Mouse (Mus musculus) brain, embryonic 14.5 days (tissue): ENCODE measurements around the gene Bace1. TPM values are rescaled to one million over a fixed set of nuclear protein-coding genes. Genes with fewer than 3 reads are reported as not detected.

Source experiments
- DNase-seq: peaks from one replicate; pipeline ENCODE4 v3.0.0-alpha.2; 2011; ENCODE audit warnings: low read depth
- CTCF ChIP-seq: fragments of 200-500 bp; IDR thresholded peaks from 2 replicates; pipeline ENCODE4 v1.5.1; 2012; ENCODE audit warnings: inconsistent platforms, mild to moderate bottlenecking, moderate library complexity, borderline replicate concordance; ENCODE audit not compliant: insufficient read depth, insufficient read length; ENCODE audit errors: extremely low read depth
- POLR2A ChIP-seq: fragments of 200-500 bp; IDR thresholded peaks from 2 replicates; pipeline ENCODE4 v1.6.1; 2012; ENCODE audit warnings: mild to moderate bottlenecking, inconsistent platforms, borderline replicate concordance; ENCODE audit not compliant: poor library complexity, insufficient read depth, insufficient read length, severe bottlenecking; ENCODE audit errors: extremely low read depth
- polyA plus RNA-seq: library from polyadenylated mRNA; depleted of rRNA; stranded (reverse); fragments of >200 nt; gene quantifications from 2 replicates; pipeline ENCODE4 v1.2.3, GENCODE M21; 2012; rRNA removed

The Bace1 gene
- polyA plus RNA-seq: 39.2 and 52.9 TPM in 2 replicates

DNA sequence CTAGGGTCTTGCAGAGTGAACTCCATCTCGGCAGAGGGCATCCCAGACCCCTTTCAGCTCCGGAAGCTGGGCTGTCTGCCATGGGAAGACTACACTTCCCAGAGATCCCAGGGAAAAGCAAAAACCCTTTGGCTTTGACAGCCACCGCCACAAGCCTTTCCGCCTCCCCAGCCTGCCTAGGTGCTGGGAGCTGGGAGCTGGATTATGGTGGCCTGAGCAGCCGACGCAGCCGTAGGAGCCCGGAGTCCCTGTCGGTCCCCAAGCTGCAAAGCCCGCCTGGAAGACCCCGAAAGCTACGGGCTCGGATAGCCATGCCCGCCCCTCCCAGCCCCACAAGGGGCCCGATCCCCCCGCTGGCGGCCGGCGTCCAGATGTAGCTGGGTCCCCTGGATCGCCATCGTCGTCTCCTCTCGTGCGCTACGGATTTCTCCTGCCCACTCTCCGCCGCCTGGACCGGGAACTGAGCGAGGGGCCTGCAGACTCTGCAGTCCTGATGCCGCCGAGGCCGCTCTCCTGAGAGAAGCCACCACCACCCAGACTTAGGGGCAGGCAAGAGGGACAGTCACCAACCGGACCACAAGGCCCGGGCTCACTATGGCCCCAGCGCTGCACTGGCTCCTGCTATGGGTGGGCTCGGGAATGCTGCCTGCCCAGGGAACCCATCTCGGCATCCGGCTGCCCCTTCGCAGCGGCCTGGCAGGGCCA lies at the start of gene Bace1:
Gene Bace1, plus strand, starts transcription at position 147 of the 705 bp plus-strand sequence.
- peak; percentile 48; the same call in 1 of the 2 replicates for TF ChIP-seq CTCF
- 0 out of 2 replicates have a peak, but pooled peaks have one; percentile 30 for TF ChIP-seq POLR2A

DNA sequence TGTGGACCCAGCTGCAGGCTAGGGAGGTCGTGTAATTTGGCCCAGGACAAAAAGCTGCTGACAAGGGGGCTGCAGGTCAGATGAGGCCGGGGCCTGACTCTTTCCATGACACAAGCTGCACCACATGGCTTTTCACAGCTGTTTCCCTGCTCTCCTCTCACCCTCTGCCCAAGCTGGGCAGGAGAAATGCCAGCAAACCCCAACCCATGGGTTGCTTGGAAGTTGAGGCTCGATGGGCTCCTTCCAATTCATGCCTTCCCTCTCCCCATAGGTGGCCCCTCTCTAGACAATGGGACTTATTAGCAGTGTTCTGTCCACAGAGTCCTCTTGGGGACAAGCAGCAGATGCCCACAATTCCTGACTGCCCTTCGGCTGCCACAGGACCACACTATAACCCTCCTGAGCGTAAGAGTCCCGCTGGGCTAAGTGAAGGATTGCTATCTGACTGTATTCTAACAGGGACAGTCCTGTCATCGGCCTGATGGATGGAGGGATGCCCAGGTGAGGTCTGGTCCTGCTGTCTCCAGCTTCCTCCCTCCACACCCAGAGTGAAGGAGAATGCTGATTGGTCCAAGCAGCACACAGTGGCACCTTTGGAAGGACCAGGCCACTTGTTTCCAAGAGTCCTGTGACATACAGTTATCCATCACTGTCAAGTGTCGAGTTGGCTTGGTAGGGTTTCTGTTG lies 46.8 kb upstream of the Bace1 start:
- DNase-seq: no peak
- TF ChIP-seq CTCF: no peak
- TF ChIP-seq POLR2A: no peak

More for the DNA sequence above, at the start of gene Bace1:
- peak; percentile 98 for DNase-seq

DNA sequence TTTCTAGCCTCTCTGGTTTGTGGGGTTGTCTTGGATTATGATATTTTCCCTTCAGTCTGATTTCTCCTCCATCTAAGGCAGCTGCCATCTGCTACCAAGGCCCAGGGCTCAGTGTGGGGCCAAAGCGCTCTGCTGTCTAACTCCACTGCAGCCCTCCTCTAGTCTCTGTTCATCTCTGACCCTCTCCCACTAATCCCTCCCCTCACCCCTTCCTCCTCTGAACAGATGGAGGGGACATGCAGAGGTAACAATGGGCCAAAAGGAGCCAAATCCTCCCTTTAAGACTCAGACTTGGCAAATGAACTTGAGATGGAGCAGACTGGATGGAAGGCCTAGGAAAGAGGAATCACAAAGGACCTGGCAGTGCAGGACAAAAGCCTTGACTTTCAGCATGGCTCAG lies 46.1 kb upstream of the Bace1 start:
- peak; percentile 51 for DNase-seq
- TF ChIP-seq POLR2A (no peak), CTCF (no peak)

DNA sequence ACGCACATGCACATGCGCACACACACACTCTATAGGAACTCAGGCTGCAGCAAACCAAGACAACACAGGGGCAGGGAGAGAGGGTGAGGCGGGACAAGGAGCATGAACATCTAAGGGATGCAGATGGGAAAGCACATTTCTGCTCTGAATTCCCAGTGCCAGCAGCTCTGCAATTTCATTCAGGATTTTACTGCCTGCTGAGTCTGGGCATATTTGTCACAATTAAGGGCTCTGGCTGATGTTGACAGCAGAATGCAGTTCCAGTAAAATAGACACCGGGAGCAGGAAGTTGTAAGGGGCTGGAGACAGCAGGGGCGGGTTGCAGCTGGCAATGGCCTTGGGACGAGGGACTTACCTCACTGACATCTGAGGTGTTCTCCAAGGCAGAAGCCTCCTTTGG lies 44.7 kb upstream of the Bace1 start:
- no peak for DNase-seq
- TF ChIP-seq CTCF: no peak

DNA sequence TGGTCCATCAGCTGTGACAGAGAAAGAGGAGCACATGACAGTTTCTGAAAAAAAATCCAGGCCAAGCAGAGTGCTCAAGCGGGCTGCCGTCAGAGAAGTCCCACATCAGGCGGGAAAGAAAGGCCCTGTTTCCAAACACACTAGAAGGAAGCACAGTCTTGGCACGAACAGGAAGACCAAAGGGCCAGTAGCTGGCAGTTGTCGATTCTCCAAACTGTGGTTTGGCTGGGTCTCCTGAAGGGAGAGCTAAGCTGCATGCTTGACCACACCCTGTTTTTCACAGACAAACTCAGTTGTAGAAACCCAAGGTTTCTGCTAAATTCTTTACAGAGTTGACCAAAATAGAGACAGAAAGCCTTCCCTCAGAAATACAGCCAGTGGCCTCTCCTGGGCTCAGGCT lies 42.7 kb upstream of the Bace1 start:
- TF ChIP-seq CTCF (no peak), POLR2A (no peak)

DNA sequence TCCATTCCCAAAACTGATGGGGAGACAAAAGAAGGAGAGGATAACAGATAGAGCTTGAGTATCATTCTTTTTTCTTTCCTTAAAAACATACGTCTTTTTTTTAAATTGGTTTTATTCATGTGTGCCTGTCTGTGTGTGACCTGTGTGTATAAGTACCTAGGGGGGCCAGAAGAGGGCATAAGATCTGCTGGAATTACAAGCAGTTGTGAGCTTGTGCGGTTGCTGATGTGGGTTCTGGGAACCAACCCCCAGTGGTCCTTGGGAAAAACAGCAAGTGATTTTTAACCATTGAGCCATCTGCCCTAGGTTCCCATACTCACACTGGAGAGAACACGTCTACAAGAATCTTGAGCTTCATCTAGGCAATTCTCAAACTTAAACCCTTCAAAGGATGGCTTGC lies 41.1 kb upstream of the Bace1 start:
- TF ChIP-seq CTCF (no peak; the same call in 1 of the 2 replicates), POLR2A (no peak)
- no peak for DNase-seq

More for the DNA sequence above, 42.7 kb upstream of the Bace1 start:
- no peak for DNase-seq

DNA sequence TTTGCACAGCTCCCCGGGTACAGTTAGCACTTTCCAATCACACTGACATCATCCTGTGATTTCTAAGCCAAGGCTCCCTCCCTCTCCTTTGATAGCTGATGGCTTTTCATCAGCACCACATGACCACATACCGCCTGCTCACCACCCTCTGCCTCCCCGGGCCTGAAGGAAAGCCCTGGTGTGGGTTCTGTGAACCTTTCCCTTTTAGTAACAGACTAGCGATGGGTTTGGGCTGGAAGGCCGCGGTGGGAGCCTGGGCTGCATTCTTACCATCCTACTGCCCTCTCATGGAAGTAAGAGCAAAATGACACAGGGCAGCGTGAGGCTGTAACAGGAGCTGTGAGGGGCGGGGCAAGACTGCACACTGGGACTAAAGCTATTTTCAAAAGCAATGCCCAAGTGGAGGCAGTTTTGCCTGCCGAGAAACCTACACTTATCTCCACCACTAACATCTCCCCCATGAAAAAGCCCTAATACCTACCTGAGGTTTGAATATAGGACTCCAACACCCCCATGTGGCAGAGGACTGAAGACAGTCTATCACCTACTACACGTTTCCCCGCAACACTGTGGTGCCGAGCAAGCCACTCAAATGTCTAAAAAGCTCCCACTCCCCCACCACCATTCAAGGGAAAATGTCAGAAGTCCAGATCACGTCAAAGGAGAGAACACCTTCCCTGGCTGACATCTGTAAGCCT lies 39.8 kb upstream of the Bace1 start:
- peak; percentile 86 for DNase-seq
- TF ChIP-seq CTCF (peak; percentile 46; the same call in 1 of the 2 replicates), POLR2A (no peak)

DNA sequence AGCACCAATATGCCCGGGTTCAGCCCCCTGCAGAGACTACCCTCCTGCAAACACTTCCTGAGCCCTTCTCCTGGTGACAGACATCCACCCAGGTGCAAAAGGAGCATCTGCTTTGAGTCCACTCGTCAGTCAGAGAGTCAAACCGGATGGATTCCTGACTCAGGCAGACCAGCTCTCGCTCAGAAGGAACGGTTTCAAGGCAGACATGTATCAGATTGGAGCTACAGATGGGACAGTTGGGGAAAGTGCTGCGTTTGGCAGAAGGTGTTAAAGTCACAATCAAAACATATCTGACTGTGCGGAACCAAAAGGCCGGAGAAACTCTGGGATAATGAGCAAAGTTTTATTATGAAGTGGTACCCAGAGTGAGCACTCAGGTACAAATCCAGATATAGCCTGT lies 39.0 kb upstream of the Bace1 start:
- DNase-seq: peak; percentile 71
- no peak for TF ChIP-seq POLR2A
- no peak for TF ChIP-seq CTCF

DNA sequence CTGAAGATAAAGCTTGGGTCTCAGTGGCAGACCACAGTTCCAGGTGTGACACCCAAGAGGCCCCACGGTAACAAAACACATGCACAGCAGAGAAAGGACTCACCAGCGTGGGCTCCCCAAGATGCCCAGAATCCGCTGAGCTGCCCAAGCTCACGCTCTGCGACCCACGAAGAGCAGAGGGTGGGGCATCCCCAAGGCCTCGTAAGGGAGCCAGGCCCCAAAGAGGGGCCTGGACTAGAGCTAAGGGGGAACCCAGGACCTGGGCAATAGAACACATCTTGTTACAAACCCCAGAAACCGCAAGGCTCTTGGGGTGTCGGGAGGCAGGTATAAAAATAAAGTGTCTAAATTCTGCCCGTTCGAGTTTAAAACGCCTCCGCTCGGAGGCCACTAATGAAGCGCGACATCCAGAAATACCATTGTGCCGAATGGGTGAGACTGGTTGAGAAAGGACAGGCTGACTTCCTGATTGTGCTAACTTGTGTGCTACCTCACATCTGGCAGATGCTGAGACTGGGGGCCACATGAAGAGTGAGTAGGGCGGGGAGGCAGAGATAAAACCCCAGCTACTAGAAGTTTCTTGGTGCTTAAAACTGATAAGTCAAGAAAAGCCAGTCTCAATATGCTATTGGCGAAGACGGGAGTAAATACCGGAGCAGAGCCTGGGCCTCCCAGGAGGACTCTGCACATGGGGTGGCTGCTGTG lies 35.2 kb upstream of the Bace1 start:
- TF ChIP-seq POLR2A (no peak), CTCF (no peak)
- no peak for DNase-seq

DNA sequence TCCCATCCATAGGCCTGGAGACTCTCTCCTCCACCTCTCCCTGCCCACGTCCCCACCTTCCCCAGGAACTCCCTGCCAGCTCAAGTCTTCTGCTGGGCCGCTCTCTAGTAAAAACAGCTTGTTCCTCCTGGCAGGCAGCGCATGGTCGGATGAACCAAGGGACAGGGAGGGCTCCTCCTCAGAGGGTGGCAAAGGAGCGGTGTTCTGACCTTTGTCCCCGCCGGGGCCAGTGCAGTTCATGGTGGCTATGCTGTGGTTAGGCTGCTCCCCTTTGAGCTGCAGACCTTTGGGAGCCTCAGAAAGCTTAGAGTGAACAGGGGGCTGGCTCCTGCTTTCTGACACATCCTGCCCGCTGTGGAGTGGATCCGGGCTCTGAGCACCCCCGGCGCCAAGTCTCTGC lies 31.5 kb upstream of the Bace1 start:
- TF ChIP-seq POLR2A: no peak
- DNase-seq: no peak

DNA sequence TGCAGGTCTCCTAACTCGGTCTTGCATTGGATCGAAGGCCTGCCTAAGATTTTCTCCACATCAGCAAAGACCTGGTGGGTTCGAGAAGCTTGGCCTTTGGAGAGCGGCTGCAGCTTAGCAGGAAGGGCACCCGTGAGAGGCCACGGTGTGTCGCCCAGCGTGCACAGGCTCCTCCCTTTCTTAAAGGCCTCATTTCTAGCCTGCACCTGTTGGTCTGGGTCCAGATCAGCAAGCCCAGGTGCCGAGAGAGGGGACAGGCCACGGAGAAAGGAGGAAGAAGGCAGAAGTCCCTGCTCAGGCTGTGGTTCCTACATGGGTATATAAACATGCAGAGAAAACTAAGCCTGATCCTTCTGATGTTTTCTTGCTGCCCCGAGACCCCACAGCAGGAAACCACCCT lies 31.0 kb upstream of the Bace1 start:
- no peak for TF ChIP-seq CTCF
- TF ChIP-seq POLR2A: no peak
- DNase-seq: no peak
